Mouse (Mus musculus) ovary, postnatal 10 days (tissue): ENCODE measurements around the gene Dennd4a.

ENCODE experiments used
- DNase-seq: peaks from one replicate; pipeline ENCODE4 v3.0.0; 2022; ENCODE audit warnings: low spot score

Gene Dennd4a

DNA sequence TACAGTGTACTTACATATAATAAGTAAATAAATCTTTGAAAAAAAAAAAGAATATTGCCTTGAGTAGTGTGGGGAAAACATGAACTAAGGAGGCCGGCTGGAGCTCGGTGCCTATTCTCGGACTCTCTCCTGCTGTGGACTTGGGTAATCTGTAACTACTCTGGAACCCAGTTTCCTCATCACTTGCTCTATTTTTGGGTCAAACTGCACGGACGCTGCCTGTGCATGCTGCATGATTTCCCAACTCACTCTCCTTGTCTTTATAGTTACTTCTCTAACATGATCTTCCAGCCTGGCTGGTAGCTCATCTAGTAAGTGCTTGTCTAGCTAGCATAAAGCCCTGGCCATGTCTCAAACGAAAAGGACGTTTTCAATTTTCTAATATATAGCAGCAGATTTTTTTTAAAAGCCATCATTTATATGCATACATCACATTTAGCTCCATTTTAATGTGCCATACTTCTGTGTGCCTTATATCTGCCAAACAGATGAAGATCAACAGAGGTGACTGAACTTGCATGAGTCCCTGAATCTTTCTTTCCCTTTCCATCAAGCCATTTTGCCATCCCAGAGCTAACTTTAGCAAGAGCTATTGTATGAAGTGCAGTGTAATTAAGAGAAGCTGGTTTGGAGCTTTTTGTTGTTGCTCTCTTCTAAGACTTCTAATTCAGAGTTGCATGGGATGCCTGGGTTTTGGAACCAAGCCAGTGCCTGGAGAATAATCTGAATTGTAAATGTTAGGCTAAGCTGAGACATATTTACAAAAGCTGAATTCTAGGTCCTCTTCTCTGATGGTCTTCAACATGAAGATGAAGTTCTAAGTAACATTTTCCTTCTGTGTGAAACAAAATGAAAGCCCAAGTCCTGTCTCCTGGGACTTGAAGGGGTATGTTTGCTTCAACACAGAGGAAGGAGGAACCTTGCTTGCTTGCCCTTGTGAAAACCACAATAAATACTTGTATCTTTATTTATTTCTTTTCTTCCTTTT lies 20.2 kb upstream of the Dennd4a start:
- no peak for DNase-seq

DNA sequence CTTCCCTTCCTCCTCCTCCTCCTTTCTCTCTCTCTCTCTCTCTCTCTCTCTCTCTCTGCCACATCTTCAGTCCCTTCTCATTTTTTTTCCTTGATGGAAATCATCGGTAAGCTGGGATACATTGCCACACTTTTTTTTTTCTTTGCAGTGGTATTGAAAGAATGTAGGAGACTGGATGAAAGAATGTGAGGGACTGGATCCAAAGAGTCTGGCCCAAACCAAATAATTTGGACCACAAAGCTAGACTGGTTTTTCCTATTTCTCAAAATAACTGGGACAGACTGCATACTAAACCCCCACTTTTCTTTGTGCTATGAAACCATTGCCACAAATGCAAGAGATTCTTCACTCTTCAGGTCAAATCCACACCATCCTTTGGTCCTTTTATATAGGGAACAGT lies 19.5 kb upstream of the Dennd4a start:
- no peak for DNase-seq

DNA sequence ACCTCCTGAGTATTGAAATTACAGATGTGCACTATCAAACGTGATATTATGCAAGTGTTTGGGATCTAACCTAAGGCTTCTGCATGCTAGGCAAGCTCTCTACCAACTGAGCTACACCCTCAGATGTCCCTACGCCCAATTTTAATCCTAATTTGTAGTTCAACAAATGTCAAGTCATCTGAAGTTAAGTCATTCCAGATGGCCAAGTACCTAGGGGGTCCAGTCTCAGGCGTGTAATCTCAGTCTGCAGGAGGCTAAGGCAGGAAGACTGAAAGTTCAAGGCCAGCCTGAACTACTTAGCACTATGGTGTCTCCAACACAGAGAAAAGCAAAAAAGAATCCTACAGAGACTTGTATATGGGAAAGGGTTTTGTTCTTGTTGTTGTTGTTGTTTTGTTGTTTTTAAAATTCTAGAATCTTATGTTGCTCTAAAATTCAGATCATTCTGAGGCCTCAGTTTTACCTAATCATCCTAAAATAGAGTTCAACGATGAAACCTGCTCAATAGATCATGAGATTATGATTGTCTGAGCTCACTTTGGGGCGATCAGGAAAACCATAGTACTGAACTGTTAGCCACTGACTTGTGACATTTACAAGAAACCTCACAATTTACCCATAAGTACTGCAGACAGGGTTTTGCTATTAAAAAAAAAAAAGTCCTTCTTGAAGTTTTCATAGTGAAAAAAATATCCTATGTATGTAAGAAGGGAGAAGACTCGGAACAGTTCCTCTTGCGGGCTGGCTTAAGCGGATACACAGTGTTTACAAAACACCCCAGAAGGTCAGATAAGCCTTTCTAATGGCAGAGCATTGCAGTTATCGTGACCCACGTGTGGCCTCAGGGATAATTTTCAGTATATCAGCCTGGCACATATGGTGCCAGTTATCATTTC lies 18.5 kb upstream of the Dennd4a start:
- DNase-seq, result no peak

DNA sequence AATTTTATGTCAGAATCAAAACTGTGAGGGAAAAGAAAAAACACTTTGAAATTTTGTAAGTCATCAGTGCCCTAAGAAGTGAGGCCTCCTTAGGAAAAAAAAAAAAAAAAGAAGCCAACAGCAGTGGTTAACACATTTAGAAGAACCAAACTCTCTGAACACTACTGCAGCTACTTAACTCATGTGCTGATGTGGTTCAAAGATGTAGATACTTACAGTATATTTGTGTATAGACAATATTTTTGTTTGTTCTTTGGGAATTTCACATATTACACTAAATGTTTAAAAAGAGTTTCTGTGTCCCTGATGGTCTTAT lies 17.9 kb upstream of the Dennd4a start:
- DNase-seq, result no peak

DNA sequence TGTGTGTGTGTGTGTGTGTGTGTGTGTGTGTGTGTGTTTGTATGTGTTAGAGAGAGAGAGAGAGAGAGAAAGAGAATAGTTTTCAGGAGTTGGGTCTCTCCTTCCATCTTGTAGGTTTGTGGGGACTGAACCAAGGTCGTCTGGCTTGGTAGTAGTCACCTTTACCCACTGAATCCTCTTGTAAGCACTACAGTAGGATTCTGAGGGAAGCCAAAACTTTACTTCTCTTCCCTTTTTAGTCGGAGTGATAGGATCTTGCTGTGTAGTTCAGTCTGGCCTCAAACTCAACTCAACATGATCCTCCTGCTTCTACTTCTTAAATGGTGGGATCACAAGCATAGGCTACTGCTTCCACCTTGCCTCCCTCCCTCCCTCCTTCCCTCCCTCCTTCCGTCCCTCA lies 17.3 kb upstream of the Dennd4a start:
- DNase-seq, result no peak

DNA sequence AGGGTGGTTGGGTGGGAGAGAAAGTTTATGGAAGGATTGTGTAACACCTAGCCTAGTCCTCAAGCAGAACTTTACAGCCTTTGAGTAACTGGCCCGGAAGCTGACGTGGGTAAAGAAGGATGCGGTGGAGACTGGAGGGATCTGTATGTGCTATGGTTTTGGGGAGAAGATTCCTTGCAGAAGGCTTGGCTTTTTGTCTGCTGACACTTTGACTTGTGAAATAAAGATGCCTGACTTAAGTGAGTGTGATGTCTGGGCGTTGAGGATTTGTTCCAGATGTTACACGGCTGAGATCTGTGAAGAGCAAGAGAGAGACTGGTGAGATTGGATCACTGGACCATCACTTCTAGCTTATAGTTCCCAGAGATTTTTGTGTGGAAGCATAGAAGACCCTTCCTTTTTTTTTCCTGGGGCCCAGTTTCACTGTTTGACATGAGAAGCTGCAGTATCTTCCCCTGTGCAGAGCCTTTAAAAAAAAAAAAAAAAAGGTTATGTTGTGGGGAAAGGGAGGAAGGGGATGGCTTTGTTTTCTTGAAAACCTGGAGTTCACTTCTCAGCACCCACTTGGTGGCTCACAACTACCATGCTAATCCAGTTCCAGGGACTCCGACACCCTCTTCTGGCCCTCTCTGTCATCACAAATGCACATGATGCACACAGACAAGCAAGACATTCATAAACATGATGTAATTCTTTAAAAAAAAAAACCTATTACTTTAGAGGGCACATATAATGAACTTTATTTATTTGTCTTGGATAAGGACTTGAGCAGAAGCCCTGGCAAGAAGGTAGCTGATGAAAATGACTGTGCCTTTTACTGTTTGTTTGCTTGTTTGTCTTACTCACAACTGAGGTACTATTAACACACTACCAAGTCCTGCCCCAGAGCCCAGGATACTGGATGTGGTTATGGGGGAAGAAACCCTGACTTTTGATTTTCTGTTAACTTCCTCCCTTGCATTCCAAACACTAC lies 16.4 kb upstream of the Dennd4a start:
- no peak for DNase-seq

DNA sequence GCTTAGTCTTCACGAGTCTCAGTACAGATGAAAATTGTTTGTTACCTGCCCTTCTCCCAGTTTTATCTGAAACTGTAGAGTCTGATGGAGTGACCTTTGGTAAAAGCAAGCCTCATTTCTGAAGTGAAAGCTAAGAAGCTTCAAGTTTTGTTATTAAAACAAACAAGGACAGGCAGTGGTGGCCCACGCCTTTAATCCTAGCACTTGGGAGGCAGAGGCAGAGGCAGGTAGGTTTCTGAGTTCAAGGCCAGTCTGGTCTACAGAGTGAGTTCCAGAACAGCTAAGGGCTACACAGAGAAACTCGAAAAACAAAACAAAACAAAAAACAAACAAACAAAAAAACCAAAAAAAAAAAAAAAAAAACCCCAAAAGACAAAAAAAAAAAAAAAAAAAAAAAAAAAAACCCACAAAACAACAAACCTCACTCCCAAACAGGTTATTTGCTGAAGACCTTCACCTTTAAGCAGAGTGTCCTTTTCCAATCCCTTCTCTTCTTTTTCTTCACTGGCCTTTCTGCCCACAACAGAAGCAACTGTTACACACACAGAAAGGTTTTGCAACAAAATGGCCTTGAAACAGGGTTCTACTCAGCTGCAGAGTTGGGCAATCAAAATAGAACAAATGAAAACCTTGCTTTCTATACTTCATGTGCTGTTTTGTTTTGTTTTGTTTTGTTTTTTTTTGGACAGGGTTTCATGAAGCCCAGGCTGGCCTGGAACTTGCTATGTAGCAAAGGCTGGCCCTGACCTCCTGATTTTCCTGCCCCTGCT lies 15.1 kb upstream of the Dennd4a start:
- no peak for DNase-seq

DNA sequence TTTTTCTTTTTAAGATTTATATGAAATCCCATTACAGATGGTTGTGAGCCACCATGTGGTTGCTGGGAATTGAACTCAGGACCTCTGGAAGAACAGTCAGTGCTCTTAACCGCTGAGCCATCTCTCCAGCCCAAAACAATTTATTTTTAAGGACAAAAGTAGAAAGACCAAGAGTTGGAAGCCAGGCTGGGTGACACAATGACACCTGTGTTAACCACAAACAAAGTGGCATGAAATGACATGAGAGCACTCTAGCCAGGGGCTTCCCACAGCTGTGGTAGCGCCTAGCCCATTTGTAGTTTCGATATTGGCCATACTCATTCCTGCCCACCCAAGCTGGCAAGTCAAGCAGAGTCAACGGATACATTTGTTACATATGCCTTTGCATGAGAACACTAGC lies 13.7 kb upstream of the Dennd4a start:
- DNase-seq, result no peak

DNA sequence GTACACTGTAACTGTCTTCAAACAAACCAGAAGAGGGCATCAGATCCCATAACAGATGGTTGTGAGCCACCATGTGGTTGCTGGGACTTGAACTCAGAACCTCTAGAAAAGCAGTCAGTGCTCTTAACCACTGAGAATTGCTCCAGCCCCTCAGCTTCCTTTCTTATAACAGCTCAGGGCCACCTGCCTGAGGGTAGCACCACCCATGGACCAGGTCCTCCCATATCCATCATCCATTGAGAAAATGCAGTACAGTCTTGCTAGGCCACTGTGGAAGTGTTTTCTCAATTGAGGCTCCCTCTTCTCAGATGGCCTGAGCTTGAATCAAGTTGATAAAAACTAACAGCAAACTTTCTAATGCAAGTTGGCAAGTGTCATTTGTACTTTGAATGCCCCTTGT lies 13.0 kb upstream of the Dennd4a start:
- no peak for DNase-seq

DNA sequence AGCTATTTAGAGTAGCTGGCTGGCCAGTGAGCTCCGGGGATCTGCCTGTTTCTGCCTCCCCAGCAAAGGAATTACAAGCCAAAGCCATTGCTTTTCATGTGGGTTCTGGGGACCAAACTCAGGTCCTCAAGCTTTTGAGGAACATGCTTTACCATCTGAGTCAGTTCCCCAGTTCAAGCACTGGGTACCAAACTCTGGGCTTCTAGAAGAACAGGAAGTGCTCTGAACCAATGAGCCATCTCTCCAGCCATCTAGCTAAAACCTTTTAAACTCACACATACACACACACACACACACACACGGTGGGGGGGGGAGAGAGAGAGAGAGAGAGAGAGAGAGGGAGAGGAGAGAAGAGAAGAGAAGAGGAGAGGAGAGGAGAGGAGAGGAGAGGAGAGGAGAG lies 12.3 kb upstream of the Dennd4a start:
- no peak for DNase-seq

DNA sequence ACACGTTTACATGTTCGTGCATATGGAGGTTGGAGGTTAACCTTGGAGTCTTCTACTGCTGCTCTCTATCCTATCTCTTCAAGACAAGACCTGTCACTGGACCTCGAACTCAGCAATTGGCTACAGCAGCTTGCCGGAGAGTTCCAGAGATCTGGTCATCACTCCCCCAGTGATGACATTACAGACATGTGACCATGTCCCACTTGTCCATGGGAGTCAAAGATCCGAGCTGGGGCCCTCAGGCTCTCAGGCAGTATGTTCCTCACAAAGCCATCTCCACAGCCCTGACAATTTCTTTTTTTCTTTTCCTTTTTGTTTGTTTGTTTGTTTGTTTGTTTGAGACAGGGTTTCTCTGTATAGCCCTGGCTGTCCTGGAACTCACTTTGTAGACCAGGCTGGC lies 11.6 kb upstream of the Dennd4a start:
- DNase-seq, result no peak

DNA sequence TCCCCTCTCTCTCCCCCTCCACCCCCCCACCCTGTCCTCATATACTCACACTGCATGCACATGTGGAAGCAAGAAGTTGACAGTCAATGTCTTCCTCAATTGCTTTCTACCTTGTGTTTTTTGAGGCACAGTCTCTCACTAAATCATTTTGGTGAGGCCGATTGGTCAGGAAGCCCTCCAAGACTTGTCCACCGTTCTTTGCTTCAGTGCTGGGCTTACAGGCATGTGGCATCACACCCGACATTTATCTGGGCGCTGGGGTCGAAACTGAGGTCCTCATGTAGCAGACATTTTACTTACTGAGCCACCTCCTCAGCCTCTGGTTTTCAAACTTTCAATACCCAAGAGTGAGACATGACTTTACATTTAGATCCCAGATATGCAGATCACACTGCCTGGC lies 8.6 kb upstream of the Dennd4a start:
- DNase-seq, result no peak

DNA sequence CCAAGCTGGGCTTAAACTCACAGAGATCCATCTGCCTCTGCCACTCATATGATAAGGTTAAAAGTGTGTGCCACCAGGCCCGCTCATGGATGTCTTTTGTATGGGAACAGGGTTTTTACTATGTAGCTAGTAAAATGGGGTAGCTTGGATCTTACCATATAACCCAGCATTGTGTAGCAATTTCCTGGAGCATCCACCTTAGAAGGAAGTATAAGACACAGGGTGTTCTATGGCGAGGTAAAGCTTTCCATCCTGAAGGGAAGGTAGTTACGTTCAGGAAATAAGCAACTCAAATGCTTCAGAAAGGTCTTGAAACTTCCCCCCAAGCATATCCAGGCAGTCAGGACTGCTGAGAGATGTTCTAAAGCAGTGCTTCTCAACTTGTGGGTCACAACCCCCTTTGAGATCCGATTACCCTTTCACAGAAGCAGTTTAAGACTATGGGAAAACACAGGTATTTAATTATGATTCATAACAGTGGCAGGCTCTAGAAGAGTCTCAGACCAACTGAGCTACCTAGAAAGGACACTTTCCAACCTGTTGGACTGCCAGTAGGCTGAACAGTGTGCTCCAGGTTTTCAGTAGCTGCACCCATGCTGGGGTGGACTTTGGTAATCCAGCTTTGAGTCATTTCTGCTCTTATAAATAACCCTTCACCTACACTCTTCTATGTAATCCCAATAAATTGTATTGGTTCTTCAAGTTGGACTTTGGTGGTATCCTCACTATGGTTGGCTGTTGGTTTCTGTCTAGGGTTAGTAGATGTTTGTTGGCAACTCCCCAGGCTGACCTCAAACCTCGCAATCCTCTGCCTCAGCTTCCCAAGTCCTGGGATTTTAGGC lies 7.5 kb upstream of the Dennd4a start:
- no peak for DNase-seq

DNA sequence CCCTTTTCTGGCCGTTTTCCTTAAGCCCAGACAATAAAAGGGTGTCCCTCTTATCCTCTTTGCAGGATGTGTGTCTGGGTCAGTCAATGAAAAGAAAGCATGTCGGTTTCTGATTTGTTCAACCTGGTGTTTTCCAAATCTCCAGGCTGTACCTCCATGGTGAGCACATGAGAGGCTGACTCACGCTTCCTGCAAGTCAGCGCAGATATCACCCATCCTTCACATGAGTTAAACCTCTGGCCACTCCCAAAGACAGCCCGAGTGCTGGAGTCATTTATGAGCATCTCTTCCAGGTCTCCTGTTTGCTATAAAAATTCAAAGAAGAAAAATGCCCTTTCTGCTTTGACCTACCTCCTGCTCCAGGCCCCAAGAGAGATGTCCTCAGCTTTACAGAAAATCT lies 5.3 kb upstream of the Dennd4a start:
- no peak for DNase-seq

DNA sequence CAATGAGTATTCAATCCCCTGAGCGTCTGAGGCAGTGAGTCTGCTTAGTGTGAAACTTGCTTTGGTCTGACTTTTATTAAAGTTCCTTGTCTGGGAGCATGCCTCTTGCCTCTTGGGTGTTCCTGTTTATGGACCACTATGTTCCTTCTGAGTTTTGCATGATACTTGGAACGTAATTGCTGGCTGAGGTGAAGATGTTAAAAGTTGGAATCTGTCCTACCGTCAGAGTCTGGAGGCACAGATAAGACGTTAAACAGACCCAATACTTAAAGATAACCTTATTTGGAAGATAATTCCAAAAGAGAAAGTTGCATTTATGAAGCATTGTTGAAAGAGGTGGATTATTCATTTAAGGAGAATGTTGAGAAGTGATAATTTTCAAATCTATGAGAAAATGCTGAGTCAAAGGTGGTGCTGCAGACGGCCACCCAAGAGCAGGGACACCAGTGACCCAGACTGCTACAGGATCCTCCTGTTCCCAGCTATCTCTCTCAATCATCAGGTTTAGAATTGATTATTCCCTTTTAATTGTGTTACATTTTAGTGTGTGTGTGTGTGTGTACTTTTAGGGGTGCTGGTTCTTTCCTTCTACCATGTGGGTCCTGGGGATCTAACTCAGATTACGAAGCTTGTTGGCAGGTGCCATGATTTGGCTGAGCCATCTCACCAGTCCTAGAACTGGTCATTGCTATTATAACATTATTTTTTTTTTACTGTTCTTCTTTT lies 4.6 kb upstream of the Dennd4a start:
- DNase-seq, result no peak

DNA sequence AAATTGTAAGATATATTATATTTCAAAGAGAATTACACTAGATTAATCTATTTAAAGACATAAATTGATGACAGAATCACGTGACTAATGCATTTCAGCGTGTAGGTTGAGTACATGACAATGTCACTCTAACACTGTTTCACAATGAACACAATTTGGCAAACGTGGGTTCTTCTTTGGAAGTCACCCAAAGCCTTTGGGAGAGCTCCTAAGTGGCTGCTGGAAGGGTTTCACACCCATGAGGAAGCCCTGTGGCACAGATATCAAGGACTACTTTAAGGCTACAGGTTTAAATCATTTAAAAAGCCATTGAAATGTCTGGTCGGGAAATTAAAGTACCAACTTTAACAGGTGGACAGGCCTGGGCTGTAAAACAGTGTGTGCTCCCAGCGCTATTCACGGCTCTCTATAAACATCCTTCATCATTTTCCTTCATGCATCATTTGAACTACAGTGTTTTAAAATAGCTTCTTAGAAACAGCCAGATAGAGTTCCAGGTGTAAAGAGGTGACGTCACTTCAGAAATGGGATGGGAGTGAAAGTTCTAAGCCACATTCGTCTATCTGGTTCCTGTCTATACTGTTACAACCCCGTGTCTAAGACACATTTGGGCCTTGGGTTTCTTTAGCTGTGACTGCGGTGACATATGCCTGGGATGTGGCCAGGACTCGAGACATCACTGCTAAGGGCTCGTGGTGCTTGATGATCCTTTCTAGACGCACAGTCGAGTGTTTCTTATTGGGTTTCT lies 3.9 kb upstream of the Dennd4a start:
- no peak for DNase-seq

DNA sequence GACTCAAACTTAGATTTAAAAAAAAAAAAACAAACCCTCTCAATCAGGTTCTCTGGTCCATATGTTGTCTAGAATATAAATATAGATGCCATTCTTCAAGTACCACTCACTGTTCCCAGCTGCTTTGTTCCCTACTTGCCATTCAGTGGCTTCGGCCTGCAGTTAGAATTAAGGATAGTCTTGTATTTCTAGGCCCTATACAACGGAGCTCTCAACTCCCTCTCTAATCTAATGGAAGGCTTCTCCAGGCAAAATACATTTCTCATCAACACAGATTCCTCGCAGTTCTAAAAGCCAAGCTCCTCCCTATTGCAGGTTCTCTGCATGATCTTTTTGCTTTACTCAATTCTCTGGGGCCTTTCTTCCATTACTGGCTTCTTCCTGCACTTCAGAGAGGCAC lies 1.3 kb upstream of the Dennd4a start:
- no peak for DNase-seq

DNA sequence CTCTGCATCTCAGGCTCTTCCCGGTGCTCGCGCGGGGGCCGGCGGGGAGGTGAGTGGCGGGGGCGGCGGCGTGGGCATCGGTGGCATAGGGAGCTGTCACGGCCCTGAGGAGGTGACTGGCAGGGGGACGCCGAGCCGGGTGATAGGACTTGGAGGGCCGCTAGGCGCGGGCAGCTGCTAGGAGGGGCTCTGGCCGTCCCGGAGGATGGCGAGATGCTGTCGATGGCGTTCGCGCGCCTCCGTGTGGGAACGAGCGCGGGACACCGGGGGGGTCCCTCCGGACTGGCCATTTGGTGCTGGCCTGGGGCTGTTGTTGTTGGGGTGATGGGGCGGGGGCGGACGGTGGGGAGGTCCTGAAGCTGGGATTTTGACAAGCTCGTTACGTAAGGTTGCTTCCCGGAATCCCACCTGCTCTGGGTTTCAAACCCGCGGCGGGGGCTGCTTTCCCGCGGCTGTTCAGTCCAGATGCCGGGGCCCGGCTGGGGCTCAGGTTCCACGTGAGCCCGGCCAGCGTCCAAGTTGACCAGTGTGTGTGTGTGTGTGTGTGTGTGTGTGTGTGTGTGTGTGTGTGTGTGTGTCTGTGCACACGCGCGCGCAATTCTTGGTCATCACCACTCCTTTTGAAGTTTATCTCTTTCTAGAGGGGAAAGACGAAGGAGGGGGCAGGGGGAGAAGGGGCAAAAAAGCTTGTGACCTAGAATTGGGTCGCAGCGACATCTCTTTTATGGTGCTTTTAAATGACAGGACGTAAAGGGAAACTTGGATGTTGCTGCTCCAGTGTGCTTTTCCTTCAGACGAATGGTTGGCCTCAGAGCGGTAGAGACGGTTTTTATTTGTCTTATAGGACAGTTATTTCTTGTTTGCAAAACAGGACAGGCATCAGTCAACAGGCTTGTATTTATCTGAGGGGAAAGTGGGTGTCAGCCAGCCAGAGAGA lies 666 bp downstream of the Dennd4a start:
- DNase-seq, result peak; percentile 27
